Mouse (Mus musculus): Measurements from ENCODE around the gene Tbk1. TPM values are rescaled to one million over a fixed set of nuclear protein-coding genes. Genes with fewer than 3 reads are reported as not detected.

The Tbk1 gene
- polyA plus RNA-seq, 1 experiment from 2014 or later = 14.4 TPM

DNA sequence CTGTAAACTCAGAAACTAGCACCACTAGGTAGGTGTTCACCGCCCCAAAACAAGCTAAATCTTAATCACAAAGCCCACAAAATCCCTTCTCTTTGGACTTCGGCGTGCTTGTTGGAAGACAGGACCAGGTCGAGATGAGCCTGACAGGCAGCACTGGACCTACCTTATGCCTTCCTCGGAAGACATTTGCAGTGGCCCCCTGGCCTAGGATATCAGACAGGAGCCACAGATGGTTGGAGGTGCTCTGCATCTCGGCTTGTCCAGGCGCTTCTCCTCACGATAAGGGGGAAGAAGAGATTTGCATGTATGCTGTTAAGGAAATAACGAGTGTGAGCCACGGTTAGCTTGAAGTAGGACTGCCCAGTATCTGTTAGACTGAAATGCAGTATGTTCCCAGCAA lies 2.6 kb downstream of the Tbk1 start:
- H3K9ac ChIP-seq (replicated peaks) = no peak overlapping the region
- DNase-seq (no peak), ATAC-seq (no peak)
- no peaks in the 10 kb centered on the region for H3K9me3 ChIP-seq (ENCODE audit: low read length)
- 84% methylated on average over 10 of the region's 10 CpGs for WGBS (ENCODE audit: insufficient replicate concordance)
- H3K27me3 ChIP-seq (ENCODE audit: insufficient read depth, low read length) = no peaks in the 10 kb centered on the region
- no peak overlapping the region for H3K4me3 ChIP-seq (ENCODE audit: low read depth, low read length)
- H3K4me1 ChIP-seq (ENCODE audit: insufficient read depth) = peaks cover 24% of the 10 kb centered on the region
- H3K27ac ChIP-seq (ENCODE audit: low read depth) = no peak overlapping the region
- H3K4me2 ChIP-seq (ENCODE audit: low read depth, low read length) = no peak overlapping the region
- TF ChIP-seq EP300 (IDR thresholded peaks at IDR 0.05; ENCODE audit: low read depth) = no peak
- no peak for TF ChIP-seq CTCF (IDR thresholded peaks at IDR 0.05; ENCODE audit: low read depth)
- H3K36me3 ChIP-seq (replicated peaks; ENCODE audit: insufficient read depth, low read length) = peaks cover 44% of the 10 kb centered on the region

DNA sequence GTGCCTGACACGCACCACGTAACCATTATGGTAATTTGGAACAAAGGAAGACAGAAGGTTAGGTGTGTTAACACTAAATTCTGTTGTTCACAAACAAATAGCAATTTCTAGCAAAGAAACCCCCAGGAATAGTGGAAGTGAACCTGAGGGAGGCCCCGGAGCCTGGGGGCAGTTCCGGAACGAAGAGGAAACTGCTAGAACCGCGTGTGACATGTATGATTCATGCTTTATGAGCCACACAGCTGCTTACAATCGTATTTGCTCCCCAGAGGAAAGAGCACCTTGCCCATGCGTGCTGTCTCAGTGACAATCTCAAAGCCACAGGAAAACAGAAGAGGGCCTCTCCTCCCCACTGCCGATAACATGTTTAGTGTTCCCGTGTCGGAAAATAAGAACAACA lies 3.6 kb downstream of the Tbk1 start:
- no peak overlapping the region for H3K4me2 ChIP-seq (ENCODE audit: low read depth, low read length)
- no peak overlapping the region for H3K9ac ChIP-seq (replicated peaks)
- no peaks in the 10 kb centered on the region for H3K9me3 ChIP-seq (ENCODE audit: low read length)
- no peak overlapping the region for H3K27ac ChIP-seq (ENCODE audit: low read depth)
- H3K27me3 ChIP-seq (ENCODE audit: insufficient read depth, low read length) = no peaks in the 10 kb centered on the region
- H3K4me3 ChIP-seq (ENCODE audit: low read depth, low read length) = no peak overlapping the region
- WGBS (ENCODE audit: insufficient replicate concordance) = 66% methylated on average over 12 of the region's 12 CpGs
- no peak for DNase-seq
- no peak for ATAC-seq
- TF ChIP-seq EP300 (IDR thresholded peaks at IDR 0.05; ENCODE audit: low read depth) = no peak
- no peak for TF ChIP-seq CTCF (IDR thresholded peaks at IDR 0.05; ENCODE audit: low read depth)
- H3K36me3 ChIP-seq (replicated peaks; ENCODE audit: insufficient read depth, low read length) = peaks cover 50% of the 10 kb centered on the region
- H3K4me1 ChIP-seq (ENCODE audit: insufficient read depth) = peaks cover 24% of the 10 kb centered on the region

DNA sequence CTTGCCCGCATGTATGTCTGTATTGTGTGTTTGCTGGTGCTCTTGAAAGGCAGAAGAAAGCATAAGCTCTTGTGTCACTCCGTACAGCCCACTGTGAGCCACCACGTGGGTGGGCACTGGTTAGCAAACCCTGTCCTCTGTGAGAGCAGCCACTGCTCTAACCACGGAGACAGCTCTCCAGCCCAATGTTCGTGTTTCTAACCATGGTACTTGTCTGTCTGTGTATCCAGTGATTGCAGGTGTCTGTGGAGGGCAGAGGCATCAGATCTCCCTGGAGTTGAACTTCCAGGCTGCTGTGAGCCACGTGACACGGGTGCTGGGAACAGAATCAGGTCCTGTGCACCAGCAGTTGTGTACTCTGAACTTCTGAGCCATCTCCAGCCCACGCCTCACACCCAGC lies 4.3 kb downstream of the Tbk1 start:
- Histone ChIP-seq H3K9me3 (ENCODE audit: low read length) (no peaks in the 10 kb centered on the region), H3K9ac (replicated peaks) (no peak overlapping the region), H3K4me3 (ENCODE audit: low read depth, low read length) (no peak overlapping the region), H3K36me3 (replicated peaks; ENCODE audit: insufficient read depth, low read length) (peaks cover 55% of the 10 kb centered on the region), H3K27me3 (ENCODE audit: insufficient read depth, low read length) (no peaks in the 10 kb centered on the region), H3K27ac (ENCODE audit: low read depth) (no peak overlapping the region), H3K4me1 (ENCODE audit: insufficient read depth) (peaks cover 19% of the 10 kb centered on the region), H3K4me2 (ENCODE audit: low read depth, low read length) (no peak overlapping the region)
- DNase-seq (no peak), ATAC-seq (no peak)
- 88% methylated on average over 8 of the region's 8 CpGs for WGBS (ENCODE audit: insufficient replicate concordance)
- TF ChIP-seq EP300 (IDR thresholded peaks at IDR 0.05; ENCODE audit: low read depth) = no peak
- no peak for TF ChIP-seq CTCF (IDR thresholded peaks at IDR 0.05; ENCODE audit: low read depth)

DNA sequence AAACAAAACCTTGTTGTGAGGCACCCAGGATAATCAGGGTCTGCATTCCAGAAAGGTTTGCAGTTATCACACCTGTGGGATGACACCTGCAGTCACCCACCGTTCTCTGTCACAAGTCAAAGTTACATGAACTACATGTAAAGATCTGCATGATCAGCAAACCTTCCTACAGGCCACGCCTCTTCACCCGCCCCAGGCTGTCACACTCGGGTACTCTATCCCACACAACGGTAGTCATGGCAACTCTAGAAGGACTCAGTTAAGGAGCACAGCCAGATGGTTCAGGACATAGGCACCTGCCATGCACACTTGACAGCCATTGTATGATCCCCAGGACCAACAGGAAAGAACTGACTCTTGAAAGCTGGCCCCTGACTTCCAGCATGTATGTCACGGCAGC lies 5.2 kb downstream of the Tbk1 start:
- Histone ChIP-seq H3K4me2 (ENCODE audit: low read depth, low read length) (no peak overlapping the region), H3K4me3 (ENCODE audit: low read depth, low read length) (no peak overlapping the region), H3K9me3 (ENCODE audit: low read length) (no peaks in the 10 kb centered on the region), H3K27ac (ENCODE audit: low read depth) (no peak overlapping the region), H3K36me3 (replicated peaks; ENCODE audit: insufficient read depth, low read length) (peaks cover 56% of the 10 kb centered on the region), H3K4me1 (ENCODE audit: insufficient read depth) (peaks cover 18% of the 10 kb centered on the region), H3K27me3 (ENCODE audit: insufficient read depth, low read length) (no peaks in the 10 kb centered on the region), H3K9ac (replicated peaks) (no peak overlapping the region)
- no peak for ATAC-seq
- no peak for TF ChIP-seq EP300 (IDR thresholded peaks at IDR 0.05; ENCODE audit: low read depth)
- no peak for TF ChIP-seq CTCF (IDR thresholded peaks at IDR 0.05; ENCODE audit: low read depth)
- DNase-seq = no peak
- WGBS (ENCODE audit: insufficient replicate concordance) = 80% methylated on average over 6 of the region's 6 CpGs

DNA sequence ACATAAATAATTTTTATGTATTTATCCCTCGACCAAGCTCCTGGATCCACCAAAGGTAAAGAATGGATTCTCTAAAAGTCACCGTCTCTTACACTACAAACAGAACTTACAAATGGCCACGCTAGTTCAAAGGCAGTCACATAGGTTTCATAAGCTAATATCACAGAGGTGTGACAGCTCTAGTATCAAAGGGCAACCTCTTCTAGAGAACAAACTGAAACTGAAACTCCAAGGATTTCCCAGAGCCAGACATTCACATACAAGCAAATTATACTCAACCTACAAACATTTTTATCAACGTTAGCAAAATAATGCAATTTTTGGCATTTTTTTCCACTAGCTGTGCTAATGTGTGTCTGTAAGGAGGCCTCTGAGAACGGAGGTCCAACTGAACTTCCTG lies 6.2 kb downstream of the Tbk1 start:
- Histone ChIP-seq H3K4me2 (ENCODE audit: low read depth, low read length) (no peak overlapping the region), H3K4me3 (ENCODE audit: low read depth, low read length) (no peak overlapping the region), H3K27ac (ENCODE audit: low read depth) (no peak overlapping the region), H3K9ac (replicated peaks) (no peak overlapping the region), H3K9me3 (ENCODE audit: low read length) (no peaks in the 10 kb centered on the region), H3K4me1 (ENCODE audit: insufficient read depth) (peaks cover 16% of the 10 kb centered on the region), H3K27me3 (ENCODE audit: insufficient read depth, low read length) (no peaks in the 10 kb centered on the region), H3K36me3 (replicated peaks; ENCODE audit: insufficient read depth, low read length) (peaks cover 65% of the 10 kb centered on the region)
- TF ChIP-seq EP300 (IDR thresholded peaks at IDR 0.05; ENCODE audit: low read depth) (no peak), CTCF (IDR thresholded peaks at IDR 0.05; ENCODE audit: low read depth) (no peak)
- DNase-seq (no peak), ATAC-seq (no peak)
- WGBS (ENCODE audit: insufficient replicate concordance) = 91% methylated on average over 5 of the region's 5 CpGs

DNA sequence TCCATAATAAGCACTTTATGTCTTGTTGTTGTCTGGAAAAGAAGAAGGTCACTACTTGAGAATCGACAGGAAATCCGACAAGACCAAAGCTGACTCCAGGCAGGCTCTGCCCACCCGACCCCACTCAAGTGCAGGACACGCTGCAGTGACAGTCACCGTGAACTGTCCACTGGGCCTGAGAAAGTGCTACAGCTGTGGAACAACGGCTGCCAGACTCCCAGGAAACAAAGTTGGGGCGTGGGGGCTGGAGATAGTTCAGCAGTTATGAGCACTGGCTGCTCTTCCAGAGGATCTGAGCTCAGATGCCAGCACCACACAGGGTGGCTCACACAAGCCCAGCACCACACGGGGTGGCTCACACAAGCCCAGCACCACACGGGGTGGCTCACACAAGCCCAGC lies 10.2 kb downstream of the Tbk1 start:
- Histone ChIP-seq H3K4me3 (ENCODE audit: low read depth, low read length) (no peak overlapping the region), H3K36me3 (replicated peaks; ENCODE audit: insufficient read depth, low read length) (peaks cover 55% of the 10 kb centered on the region), H3K9me3 (ENCODE audit: low read length) (no peaks in the 10 kb centered on the region), H3K4me1 (ENCODE audit: insufficient read depth) (no peaks in the 10 kb centered on the region; the same call in 1 of the 2 replicates), H3K9ac (replicated peaks) (no peak overlapping the region), H3K4me2 (ENCODE audit: low read depth, low read length) (no peak overlapping the region), H3K27me3 (ENCODE audit: insufficient read depth, low read length) (no peaks in the 10 kb centered on the region), H3K27ac (ENCODE audit: low read depth) (no peak overlapping the region)
- WGBS (ENCODE audit: insufficient replicate concordance) = 83% methylated on average over 9 of the region's 9 CpGs
- ATAC-seq (no peak), DNase-seq (no peak)
- no peak for TF ChIP-seq CTCF (IDR thresholded peaks at IDR 0.05; ENCODE audit: low read depth)
- TF ChIP-seq EP300 (IDR thresholded peaks at IDR 0.05; ENCODE audit: low read depth) = no peak

Measured in liver, postnatal 0 days (tissue).